Mouse (Mus musculus): Measurements from ENCODE around the gene Ppp2ca. TPM values are rescaled to one million over a fixed set of nuclear protein-coding genes. Genes with fewer than 3 reads are reported as not detected.

The Ppp2ca gene
- total RNA-seq (2023): 100 to 1,000 TPM; 172 to 185 TPM

GRCm38 (mm10) chr11:52098398-52098946 is at the start of gene Ppp2ca:
Ppp2ca (plus strand) TSS chr11:52098681.

GRCm38 (mm10) chr11:52145428-52145827 is 46.9 kb downstream of the Ppp2ca start, which contains the start of gene Olfr1373:
Olfr1373 (minus strand) TSS chr11:52145528.

Other genes with a start within 250 kb of the Ppp2ca start
- gene Jade2, start 241.0 kb upstream of the Ppp2ca start, total RNA-seq (2023): 10 to 100 TPM; 18.6 to 21.0 TPM
- 10 to 100 TPM; 21.9 to 23.0 TPM for gene Cdkn2aipnl, start 131.0 kb upstream of the Ppp2ca start, total RNA-seq (2023)
- gene Ube2b, start 97.9 kb upstream of the Ppp2ca start, total RNA-seq (2023): 100 to 1,000 TPM; 137 to 152 TPM
- 1 to 10 TPM; 1.5 to 1.9 TPM for gene Cdkl3, start 94.5 kb upstream of the Ppp2ca start, total RNA-seq (2023)
- not detected for gene Olfr1373, start 46.8 kb downstream of the Ppp2ca start, total RNA-seq (2023)
- not detected for gene Olfr1371, start 115.3 kb downstream of the Ppp2ca start, total RNA-seq (2023)
- gene Skp1a, start 133.3 kb downstream of the Ppp2ca start, total RNA-seq (2023): 10 to 100 TPM; 82.9 to 83.9 TPM
- gene Tcf7, start 184.3 kb downstream of the Ppp2ca start, total RNA-seq (2023): 1 to 10 TPM; 3.4 to 5.6 TPM